Mouse (Mus musculus) heart, embryonic 12.5 days (tissue): ENCODE measurements around the gene Vmn1r185. TPM values are rescaled to one million over a fixed set of nuclear protein-coding genes. Genes with fewer than 3 reads are reported as not detected.
"Not testable (repeated sequence)": the region's sequence is repeated elsewhere in the genome, so short reads cannot be mapped to it uniquely, and the experiment has no call there.

Experiments used
- ATAC-seq: fragments of 200-750 bp; cut with Nextera tagmentation; 2 replicates; pipeline ENCODE4 v1.8.0; 2017; ENCODE audit warnings: moderate TSS enrichment, moderate library complexity; ENCODE audit not compliant: insufficient number of reproducible peaks, low FRiP score
- H3K27ac ChIP-seq: fragments of 300-500 bp; sonication (generic); 2 replicates; pipeline ENCODE4 v1.5.1; 2016; ENCODE audit warnings: mild to moderate bottlenecking, moderate library complexity; ENCODE audit not compliant: poor library complexity, severe bottlenecking
- H3K27me3 ChIP-seq: fragments of 300-500 bp; sonication (generic); replicated peaks from 2 replicates; pipeline ENCODE4 v1.6.1; 2016; ENCODE audit warnings: mild to moderate bottlenecking, moderate library complexity
- H3K36me3 ChIP-seq: fragments of 300-500 bp; sonication (generic); 2 replicates; pipeline ENCODE4 v1.6.1; 2016; ENCODE audit warnings: mild to moderate bottlenecking, moderate library complexity
- H3K4me1 ChIP-seq: fragments of 300-500 bp; sonication (generic); replicated peaks from 2 replicates; pipeline ENCODE4 v1.6.1; 2016; ENCODE audit warnings: mild to moderate bottlenecking
- H3K4me2 ChIP-seq: fragments of 300-500 bp; sonication (generic); 2 replicates; pipeline ENCODE4 v1.6.1; 2016; ENCODE audit warnings: mild to moderate bottlenecking, moderate library complexity
- H3K4me3 ChIP-seq: fragments of 300-500 bp; sonication (generic); 2 replicates; pipeline ENCODE4 v1.5.1; 2016; ENCODE audit warnings: mild to moderate bottlenecking
- H3K9ac ChIP-seq: fragments of 300-500 bp; sonication (generic); 2 replicates; pipeline ENCODE4 v1.6.1; 2016; ENCODE audit warnings: mild to moderate bottlenecking, moderate library complexity
- H3K9me3 ChIP-seq: fragments of 300-500 bp; sonication (generic); replicated peaks from 2 replicates; pipeline ENCODE4 v1.6.1; 2016; ENCODE audit warnings: mild to moderate bottlenecking, moderate library complexity
- WGBS: fragments of 180-500 bp; shearing (Covaris S2); methylation state at CpG from one replicate; pipeline ENCODE4 v1.1.7; 2016; 5-methylcytosine and 5-hydroxymethylcytosine counted together
- polyA plus RNA-seq: library from polyadenylated mRNA; unstranded; fragments of >200 nt; fragmentation: Nextera tagmentation; extraction: Ambion mirVana; gene quantifications from 2 replicates; pipeline ENCODE4 v1.2.1, GENCODE M21; 2016

Vmn1r185 gene
- not detected in 2 replicates for polyA plus RNA-seq

DNA sequence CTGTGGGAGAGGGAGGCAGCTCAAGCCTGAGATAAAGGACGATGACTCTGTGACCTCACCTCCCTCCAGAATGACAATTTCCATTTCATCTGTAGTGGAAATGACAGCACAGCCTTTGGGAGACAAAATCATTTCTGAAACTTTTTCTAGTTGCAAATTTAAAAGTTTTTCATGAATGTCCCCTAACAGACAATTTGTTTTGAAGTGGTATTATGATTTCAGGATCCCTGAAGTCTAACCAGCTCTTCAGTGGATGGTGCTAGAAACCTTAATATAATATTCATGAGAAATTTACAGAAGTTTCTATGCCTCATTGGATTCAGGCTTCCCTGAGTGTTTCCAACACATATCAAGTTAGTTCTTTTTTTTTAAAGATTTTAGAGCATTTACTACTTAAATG lies at the start of gene Vmn1r185:
Gene Vmn1r185, minus strand, starts transcription at position 101 of the 400 bp plus-strand sequence.
- H3K9me3 ChIP-seq, ATAC-seq, H3K27ac ChIP-seq, H3K36me3 ChIP-seq, H3K27me3 ChIP-seq, H3K4me1 ChIP-seq, H3K4me2 ChIP-seq, H3K9ac ChIP-seq, H3K4me3 ChIP-seq: not testable (repeated sequence)
- 72% methylated on average over 1 of the region's 1 CpGs for WGBS

DNA sequence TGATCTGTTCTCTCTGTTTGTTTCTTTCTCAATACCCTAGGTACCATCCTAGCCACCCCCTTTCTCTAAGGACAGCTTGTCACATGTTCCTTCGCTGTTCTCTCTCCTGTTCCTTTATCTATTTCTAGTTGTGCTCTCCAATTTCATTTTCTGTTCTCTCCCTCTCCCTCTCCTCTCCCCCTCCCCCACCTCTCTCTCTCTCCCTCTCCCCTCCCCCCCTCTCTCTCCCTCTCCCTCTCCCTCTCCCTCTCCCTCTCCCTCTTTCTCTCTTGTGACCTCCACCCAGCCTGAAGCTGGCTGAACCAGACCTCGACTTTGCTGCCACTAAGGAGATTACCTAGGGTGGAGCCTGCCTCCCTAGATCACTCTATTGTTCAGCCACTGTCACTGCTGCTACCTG lies 49.2 kb upstream of the Vmn1r185 start:
- ATAC-seq, H3K4me1 ChIP-seq, H3K4me3 ChIP-seq, H3K9me3 ChIP-seq, H3K27me3 ChIP-seq, H3K4me2 ChIP-seq, H3K36me3 ChIP-seq, H3K27ac ChIP-seq, H3K9ac ChIP-seq: not testable (repeated sequence)
- 24% methylated on average over 2 of the region's 2 CpGs for WGBS

DNA sequence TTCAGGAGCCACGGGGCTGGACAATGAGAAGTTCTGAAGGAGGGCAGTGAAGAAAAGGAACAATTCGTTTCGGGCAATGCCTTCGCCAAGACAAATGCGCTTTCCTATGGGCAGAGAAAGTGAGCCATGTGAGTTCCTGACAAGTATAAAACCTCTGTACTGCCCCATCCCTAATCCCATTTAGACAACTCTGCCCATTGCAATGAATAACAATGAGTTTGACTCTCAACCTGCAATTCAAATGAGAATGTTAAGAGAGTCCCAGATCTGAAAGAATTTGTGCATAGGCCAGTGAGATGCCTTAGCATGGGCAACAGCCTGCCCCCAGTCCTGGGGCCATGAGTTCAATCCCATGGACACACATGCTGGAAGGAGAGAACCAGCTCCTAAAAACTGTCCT lies 47.7 kb upstream of the Vmn1r185 start:
- Histone ChIP-seq H3K27me3 (no peaks in the 10 kb centered on the region), H3K9me3 (peaks cover 8% of the 10 kb centered on the region), H3K9ac (no peak overlapping the region), H3K4me1 (no peaks in the 10 kb centered on the region), H3K27ac (no peak overlapping the region), H3K4me3 (no peak overlapping the region), H3K4me2 (no peak overlapping the region), H3K36me3 (no peaks in the 10 kb centered on the region)
- no peak for ATAC-seq
- WGBS = 77% methylated on average over 5 of the region's 5 CpGs

GRCm38 (mm10) chr7:26589774-26590173 lies 28.5 kb downstream of the Vmn1r185 start:
- Histone ChIP-seq H3K27ac (no peak overlapping the region), H3K27me3 (no peaks in the 10 kb centered on the region), H3K9me3 (0 out of 2 replicates have a peak, but pooled peaks cover 4% of the 10 kb centered on the region), H3K4me3 (no peak overlapping the region), H3K9ac (no peak overlapping the region), H3K36me3 (no peaks in the 10 kb centered on the region), H3K4me1 (no peaks in the 10 kb centered on the region), H3K4me2 (no peak overlapping the region)
- 45% methylated on average over 1 of the region's 1 CpGs for WGBS
- ATAC-seq = no peak

GRCm38 (mm10) chr7:26589077-26589476 lies 29.2 kb downstream of the Vmn1r185 start:
- Histone ChIP-seq H3K4me3 (no peak overlapping the region), H3K4me2 (no peak overlapping the region), H3K9ac (no peak overlapping the region), H3K27me3 (no peaks in the 10 kb centered on the region), H3K9me3 (0 out of 2 replicates have a peak, but pooled peaks cover 4% of the 10 kb centered on the region), H3K36me3 (no peaks in the 10 kb centered on the region), H3K4me1 (no peaks in the 10 kb centered on the region), H3K27ac (no peak overlapping the region)
- no peak for ATAC-seq

Other genes with a start within 250 kb of the Vmn1r185 start
- not detected in 2 replicates for gene Nlrp9c, start 214.8 kb downstream of the Vmn1r185 start, polyA plus RNA-seq
- gene Nlrp4a, start 183.4 kb downstream of the Vmn1r185 start, polyA plus RNA-seq = not detected in 2 replicates
- not detected in 2 replicates for gene Nlrp9a, start 83.4 kb downstream of the Vmn1r185 start, polyA plus RNA-seq
- not detected in 2 replicates for gene Cyp2b23, start 68.0 kb upstream of the Vmn1r185 start, polyA plus RNA-seq
- not detected in 2 replicates for gene Cyp2b19, start 138.7 kb upstream of the Vmn1r185 start, polyA plus RNA-seq
- gene Cyp2g1, start 190.4 kb upstream of the Vmn1r185 start, polyA plus RNA-seq = not detected in 2 replicates
- gene Cyp2a5, start 216.8 kb upstream of the Vmn1r185 start, polyA plus RNA-seq = not detected in 2 replicates